In the genomic region with DNA sequence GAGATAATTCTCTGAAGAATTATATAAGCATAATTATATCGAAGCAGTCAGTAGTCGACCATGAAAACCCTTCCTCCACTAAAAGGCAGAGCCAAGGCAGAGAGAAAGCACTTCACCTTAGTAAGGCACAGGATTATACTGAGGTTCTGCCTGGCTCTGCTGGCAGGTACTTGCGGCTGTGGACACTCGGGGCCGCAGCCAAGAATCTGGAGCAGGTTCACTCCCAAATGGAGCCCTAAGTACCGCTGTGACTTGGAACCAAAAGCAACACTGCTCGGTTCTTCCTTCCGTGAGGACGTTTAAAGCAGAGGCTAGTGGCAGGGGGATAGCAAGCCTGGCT, we compare ENCODE assay signal across 7 mouse cellular contexts. TPM values are rescaled to one million over a fixed set of nuclear protein-coding genes. Genes with fewer than 3 reads are reported as not detected.
A peak's percentile ranks its signal among the peaks of the same experiment; 100 is the strongest.
DNase-seq lines count a peak whose midpoint lies in the region; ATAC-seq lines count a peak whose summit lies in the region.

No protein-coding gene starts in this region.

- H3K9ac ChIP-seq in neural tube, embryonic 11.5 days (ENCODE audit: low read length), result peak overlapping the region; percentile 35
- H3K9ac ChIP-seq in forebrain, embryonic 15.5 days (replicated peaks), result peak overlapping the region; percentile 63
- peak overlapping the region; percentile 82 for H3K9ac ChIP-seq in liver, embryonic 12.5 days
- peak overlapping the region; percentile 18 for H3K9ac ChIP-seq in neural tube, embryonic 14.5 days (replicated peaks; ENCODE audit: low read depth, low read length)

- peak overlapping the region; percentile 67 for H3K4me3 ChIP-seq in neural tube, embryonic 11.5 days (ENCODE audit: low read depth, low read length)
- H3K4me3 ChIP-seq in forebrain, embryonic 15.5 days, result peak overlapping the region; percentile 90
- peak overlapping the region; percentile 83 for H3K4me3 ChIP-seq in liver, embryonic 12.5 days
- H3K4me3 ChIP-seq in neural tube, embryonic 14.5 days (ENCODE audit: low read depth, low read length), result peak overlapping the region; percentile 96

- DNase-seq in neural tube, embryonic 11.5 days (ENCODE audit: low spot score), result no peak
- DNase-seq in neural tube, embryonic 10.5 days (ENCODE audit: extremely low spot score, low spot score), result no peak
- no peak for DNase-seq in right cerebral cortex, adult 18-20 months
- no peak for DNase-seq in thymus, postnatal 14 days

- H3K4me1 ChIP-seq in neural tube, embryonic 11.5 days (ENCODE audit: control insufficient read depth, insufficient read depth, low read length), result peaks cover 11% of the 10 kb centered on the region; the same call in 1 of the 2 replicates
- H3K4me1 ChIP-seq in forebrain, embryonic 15.5 days, result peaks cover 27% of the 10 kb centered on the region
- H3K4me1 ChIP-seq in liver, embryonic 12.5 days, result peaks cover 53% of the 10 kb centered on the region
- H3K4me1 ChIP-seq in neural tube, embryonic 14.5 days (ENCODE audit: control insufficient read depth, insufficient read depth, low read length), result peaks cover 8% of the 10 kb centered on the region; the same call in 1 of the 2 replicates

- peak overlapping the region; percentile 72 for H3K27ac ChIP-seq in neural tube, embryonic 11.5 days (ENCODE audit: low read depth, low read length)
- H3K27ac ChIP-seq in forebrain, embryonic 15.5 days (replicated peaks), result peak overlapping the region; percentile 93
- H3K27ac ChIP-seq in liver, embryonic 12.5 days, result peak overlapping the region; percentile 52; the same call in 1 of the 2 replicates
- H3K27ac ChIP-seq in neural tube, embryonic 14.5 days (ENCODE audit: low read depth, low read length), result peak overlapping the region; percentile 41; the same call in 1 of the 2 replicates

- WGBS in neural tube, embryonic 11.5 days, result 7% methylated on average over 9 of the region's 9 CpGs
- 8% methylated on average over 9 of the region's 9 CpGs for WGBS in forebrain, embryonic 15.5 days
- 10% methylated on average over 9 of the region's 9 CpGs for WGBS in liver, embryonic 12.5 days (ENCODE audit: insufficient replicate concordance)
- 7% methylated on average over 9 of the region's 9 CpGs for WGBS in neural tube, embryonic 14.5 days

- no peaks in the 10 kb centered on the region for H3K9me3 ChIP-seq in neural tube, embryonic 11.5 days (ENCODE audit: control insufficient read depth, low read length)
- H3K9me3 ChIP-seq in forebrain, embryonic 15.5 days, result no peaks in the 10 kb centered on the region
- H3K9me3 ChIP-seq in liver, embryonic 12.5 days (replicated peaks), result no peaks in the 10 kb centered on the region
- H3K9me3 ChIP-seq in neural tube, embryonic 14.5 days (ENCODE audit: control insufficient read depth, low read length), result no peaks in the 10 kb centered on the region

- ATAC-seq in neural tube, embryonic 11.5 days (ENCODE audit: insufficient read depth, low FRiP score, low TSS enrichment), result no peak
- no peak for ATAC-seq in forebrain, embryonic 15.5 days (replicated peaks)
- no peak for ATAC-seq in liver, embryonic 12.5 days
- ATAC-seq in neural tube, embryonic 14.5 days (ENCODE audit: low read depth), result no peak

- no peaks in the 10 kb centered on the region for H3K27me3 ChIP-seq in neural tube, embryonic 11.5 days (ENCODE audit: control insufficient read depth, insufficient read depth, low read length)
- no peaks in the 10 kb centered on the region for H3K27me3 ChIP-seq in forebrain, embryonic 15.5 days
- H3K27me3 ChIP-seq in liver, embryonic 12.5 days (replicated peaks), result no peaks in the 10 kb centered on the region
- H3K27me3 ChIP-seq in neural tube, embryonic 14.5 days (ENCODE audit: control insufficient read depth, insufficient read depth, low read length), result no peaks in the 10 kb centered on the region

- H3K36me3 ChIP-seq in neural tube, embryonic 11.5 days (ENCODE audit: control insufficient read depth, insufficient read depth, low read length), result no peaks in the 10 kb centered on the region
- no peaks in the 10 kb centered on the region for H3K36me3 ChIP-seq in forebrain, embryonic 15.5 days
- peaks cover 3% of the 10 kb centered on the region; the same call in 1 of the 2 replicates for H3K36me3 ChIP-seq in liver, embryonic 12.5 days
- H3K36me3 ChIP-seq in neural tube, embryonic 14.5 days (ENCODE audit: control insufficient read depth, insufficient read depth, low read length), result no peaks in the 10 kb centered on the region

- H3K4me2 ChIP-seq in neural tube, embryonic 11.5 days (ENCODE audit: low read depth), result peak overlapping the region; percentile 72
- H3K4me2 ChIP-seq in forebrain, embryonic 15.5 days (replicated peaks), result peak overlapping the region; percentile 79
- H3K4me2 ChIP-seq in liver, embryonic 12.5 days, result peak overlapping the region; percentile 98
- peak overlapping the region; percentile 66 for H3K4me2 ChIP-seq in neural tube, embryonic 14.5 days (ENCODE audit: low read depth, low read length)

RNA-seq across cellular contexts. Expression of gene Rap2b, which starts 1.4 kb away (rescaled TPM):
- polyA plus RNA-seq in neural tube, embryonic 11.5 days (2014; fragmentation: Nextera tagmentation; extraction: Ambion mirVana), result 12.5 and 13.0 TPM in 2 replicates
- 15.2 and 17.4 TPM in 2 replicates for polyA plus RNA-seq in forebrain, embryonic 15.5 days (2015; fragmentation: Nextera tagmentation; extraction: Ambion mirVana)
- 5.6 and 5.8 TPM in 2 replicates for polyA plus RNA-seq in liver, embryonic 12.5 days (2016; fragmentation: Nextera tagmentation; extraction: Ambion mirVana)
- polyA plus RNA-seq in neural tube, embryonic 14.5 days (2014; fragmentation: Nextera tagmentation; extraction: Ambion mirVana), result 9.5 and 9.8 TPM in 2 replicates

RNA-seq across cellular contexts. Expression of gene B430305J03Rik, which starts 3.0 kb away (rescaled TPM):
- not detected in 2 replicates for polyA plus RNA-seq in neural tube, embryonic 11.5 days (2014; fragmentation: Nextera tagmentation; extraction: Ambion mirVana)
- polyA plus RNA-seq in forebrain, embryonic 15.5 days (2015; fragmentation: Nextera tagmentation; extraction: Ambion mirVana), result not detected in 2 replicates
- not detected in 2 replicates for polyA plus RNA-seq in liver, embryonic 12.5 days (2016; fragmentation: Nextera tagmentation; extraction: Ambion mirVana)
- not detected in 2 replicates for polyA plus RNA-seq in neural tube, embryonic 14.5 days (2014; fragmentation: Nextera tagmentation; extraction: Ambion mirVana)

Comparison
In these comparisons a context has a peak if more than half of its experiments do, and no peak if none do; other contexts are left out.
1. H3K27ac ChIP-seq: peak in every context shown above with its lines; median percentile 93 in forebrain, embryonic 15.5 days; 72 in neural tube, embryonic 11.5 days; 52 in liver, embryonic 12.5 days; 41 in neural tube, embryonic 14.5 days.
2. H3K9ac ChIP-seq: peak in every context shown above with its lines; median percentile 82 in liver, embryonic 12.5 days; 63 in forebrain, embryonic 15.5 days; 35 in neural tube, embryonic 11.5 days; 18 in neural tube, embryonic 14.5 days.